Mouse (Mus musculus): Measurements from ENCODE around the gene Camta2. TPM values are rescaled to one million over a fixed set of nuclear protein-coding genes. Genes with fewer than 3 reads are reported as not detected.

Gene Camta2
- 5.4 and 6.6 TPM in 2 replicates for polyA plus RNA-seq (2015; fragmentation: Nextera tagmentation; extraction: Ambion mirVana)

GRCm38 (mm10) chr11:70687601-70688199 lies at the start of gene Camta2:
TSS of gene Camta2 (minus strand) at chr11:70688105.

GRCm38 (mm10) chr11:70699722-70700556 lies 12.0 kb upstream of the Camta2 start, which contains the start of the genes Inca1 and Kif1c:
TSS of gene Inca1 (minus strand) at chr11:70700155.
TSS of gene Kif1c (plus strand) at chr11:70700548.

GRCm38 (mm10) chr11:70668771-70669505 lies 19.0 kb downstream of the Camta2 start, which contains the start of gene Spag7:
TSS of gene Spag7 (minus strand) at chr11:70669416.

DNA sequence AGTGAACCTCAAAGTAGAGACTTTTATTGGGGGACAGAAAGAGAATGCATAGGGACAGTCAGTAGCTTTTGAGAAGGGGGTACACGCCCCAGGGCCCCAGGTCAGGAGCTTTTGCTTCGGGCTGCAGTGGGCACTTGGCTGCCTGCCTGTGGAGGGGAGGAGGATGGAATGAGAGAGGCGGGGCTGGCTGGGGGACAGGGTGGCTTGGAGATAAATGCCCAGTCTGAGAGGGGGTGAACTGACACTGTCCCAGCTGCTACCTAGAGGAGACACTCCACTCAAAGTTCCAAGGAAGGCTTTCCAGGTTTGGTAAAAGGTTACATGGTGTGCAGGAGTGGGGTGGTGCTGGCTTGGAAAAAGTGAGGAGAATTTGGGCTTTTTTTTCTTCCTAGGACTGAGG lies 30.9 kb downstream of the Camta2 start, which contains the start of gene Eno3:
TSS of gene Eno3 (plus strand) at position 239 of the 400 bp plus-strand sequence.

GRCm38 (mm10) chr11:70654198-70654922 lies 33.5 kb downstream of the Camta2 start, which contains the start of gene Pfn1:
TSS of gene Pfn1 (minus strand) at chr11:70654644.

DNA sequence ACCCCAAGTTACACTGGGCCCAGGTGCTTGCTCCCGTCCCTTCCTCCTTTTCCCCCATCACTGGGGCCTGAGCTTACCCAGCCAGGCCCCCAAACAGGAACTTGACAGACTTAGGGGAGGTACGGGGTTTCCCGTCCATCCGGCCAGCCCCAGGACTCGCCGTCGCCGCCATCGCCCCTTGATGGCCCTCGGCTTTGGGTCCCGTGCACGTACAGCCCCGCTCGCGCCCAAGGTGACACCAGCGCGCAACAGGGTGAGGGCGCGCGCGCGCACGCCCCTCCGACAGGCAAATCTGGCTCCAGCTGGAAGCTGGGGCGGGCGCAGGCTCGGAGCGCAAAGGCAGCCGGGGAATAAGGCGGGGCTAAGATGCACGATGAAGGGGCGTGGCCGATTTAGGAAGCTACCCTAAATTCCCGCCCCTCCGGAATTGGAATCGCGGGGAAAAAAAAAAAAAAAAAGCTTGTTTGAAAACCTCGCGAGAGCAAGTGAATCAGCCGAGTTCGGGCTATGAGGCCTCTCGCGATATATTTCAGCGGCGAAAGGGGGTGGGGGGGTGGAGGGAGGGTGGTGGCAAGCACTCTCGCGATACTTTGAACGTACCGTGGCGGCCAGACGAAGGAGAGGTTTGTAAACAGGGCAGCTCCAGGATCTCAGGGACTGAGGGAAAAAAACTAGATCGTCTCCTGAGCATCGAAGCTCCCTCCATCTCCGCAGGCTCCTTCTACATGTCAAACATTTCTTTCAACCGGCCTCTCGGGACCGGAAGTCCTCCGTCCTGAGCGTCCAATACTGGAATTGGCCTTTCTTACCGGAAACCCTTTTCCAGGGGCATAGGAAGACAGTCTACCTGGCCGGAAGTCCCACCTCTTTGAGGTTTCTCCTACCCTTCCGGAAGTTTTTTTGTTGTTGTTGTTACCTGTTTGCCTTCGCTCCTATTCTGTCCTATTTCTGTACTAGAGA lies 40.9 kb downstream of the Camta2 start, which contains the start of the genes Rnf167 and Slc25a11:
TSS of gene Rnf167 (plus strand) at position 545 of the 960 bp plus-strand sequence.
TSS of gene Slc25a11 (minus strand) at position 789 of the 960 bp plus-strand sequence.

DNA sequence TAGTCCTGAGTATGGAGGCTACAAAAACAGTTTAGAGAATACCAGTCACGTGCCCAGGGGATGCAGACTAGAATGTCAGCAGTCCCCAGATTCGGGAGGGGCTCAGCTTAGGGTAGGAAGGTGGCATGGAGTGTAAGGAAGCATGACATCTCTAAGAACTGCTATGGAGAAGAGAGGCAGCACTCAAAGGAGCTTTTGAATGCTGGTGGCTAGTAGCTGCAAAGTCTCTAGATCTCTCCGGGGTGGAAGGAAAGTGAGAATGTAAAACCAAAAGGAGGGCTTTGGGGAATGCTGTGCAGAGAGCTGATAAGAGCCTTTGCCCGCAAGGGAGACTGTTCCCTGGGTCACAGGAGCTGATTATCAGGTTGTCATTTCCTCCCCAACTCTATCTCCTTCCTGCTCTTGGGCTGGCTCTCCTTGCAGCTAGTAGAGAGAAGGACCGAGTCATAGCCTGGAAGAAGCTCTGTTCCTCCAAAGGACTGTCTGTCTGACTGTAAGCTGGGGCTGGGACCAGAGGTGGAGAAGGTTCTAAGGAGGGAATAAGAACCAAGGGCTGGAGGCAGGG lies 49.1 kb downstream of the Camta2 start, which contains the start of gene Gp1ba:
TSS of gene Gp1ba (plus strand) at position 409 of the 565 bp plus-strand sequence.

Other genes starting within 250 kb of the Camta2 start
- 20.4 and 26.3 TPM in 2 replicates for gene Med11, start 236.2 kb downstream of the Camta2 start, polyA plus RNA-seq (2015; fragmentation: Nextera tagmentation; extraction: Ambion mirVana)
- gene Zmynd15, start 228.7 kb downstream of the Camta2 start, polyA plus RNA-seq (2015; fragmentation: Nextera tagmentation; extraction: Ambion mirVana), result 0.26 and 0.38 TPM in 2 replicates
- gene Cxcl16, start 228.1 kb downstream of the Camta2 start, polyA plus RNA-seq (2015; fragmentation: Nextera tagmentation; extraction: Ambion mirVana), result 3.3 and 3.7 TPM in 2 replicates
- gene Tm4sf5, start 182.9 kb downstream of the Camta2 start, polyA plus RNA-seq (2015; fragmentation: Nextera tagmentation; extraction: Ambion mirVana), result 6.7 and 7.8 TPM in 2 replicates
- 0.25 and 0.34 TPM in 2 replicates for gene Vmo1, start 173.5 kb downstream of the Camta2 start, polyA plus RNA-seq (2015; fragmentation: Nextera tagmentation; extraction: Ambion mirVana)
- 0.24 and 0.28 TPM in 2 replicates for gene Gltpd2, start 168.9 kb downstream of the Camta2 start, polyA plus RNA-seq (2015; fragmentation: Nextera tagmentation; extraction: Ambion mirVana)
- 345 and 353 TPM in 2 replicates for gene Psmb6, start 162.7 kb downstream of the Camta2 start, polyA plus RNA-seq (2015; fragmentation: Nextera tagmentation; extraction: Ambion mirVana)
- gene Gm40193, start 155.2 kb downstream of the Camta2 start, polyA plus RNA-seq (2015; fragmentation: Nextera tagmentation; extraction: Ambion mirVana), result not detected in 2 replicates
- 2.2 and 3.2 TPM in 2 replicates for gene Pld2, start 148.0 kb downstream of the Camta2 start, polyA plus RNA-seq (2015; fragmentation: Nextera tagmentation; extraction: Ambion mirVana)
- gene Mink1, start 125.2 kb downstream of the Camta2 start, polyA plus RNA-seq (2015; fragmentation: Nextera tagmentation; extraction: Ambion mirVana), result 2.9 and 3.9 TPM in 2 replicates
- not detected in 2 replicates for gene 4930544D05Rik, start 72.3 kb downstream of the Camta2 start, polyA plus RNA-seq (2015; fragmentation: Nextera tagmentation; extraction: Ambion mirVana)
- gene Chrne, start 68.9 kb downstream of the Camta2 start, polyA plus RNA-seq (2015; fragmentation: Nextera tagmentation; extraction: Ambion mirVana), result 0.11 TPM in 1 of 2 replicates, not detected in the other
- 1.7 and 2.1 TPM in 2 replicates for gene Gp1ba, start 49.0 kb downstream of the Camta2 start, polyA plus RNA-seq (2015; fragmentation: Nextera tagmentation; extraction: Ambion mirVana)
- gene Rnf167, start 40.9 kb downstream of the Camta2 start, polyA plus RNA-seq (2015; fragmentation: Nextera tagmentation; extraction: Ambion mirVana), result 104 and 120 TPM in 2 replicates
- 67.1 and 73.0 TPM in 2 replicates for gene Slc25a11, start 40.6 kb downstream of the Camta2 start, polyA plus RNA-seq (2015; fragmentation: Nextera tagmentation; extraction: Ambion mirVana)
- gene Pfn1, start 33.5 kb downstream of the Camta2 start, polyA plus RNA-seq (2015; fragmentation: Nextera tagmentation; extraction: Ambion mirVana), result 1,259 and 1,332 TPM in 2 replicates
- 5.8 and 7.9 TPM in 2 replicates for gene Eno3, start 30.9 kb downstream of the Camta2 start, polyA plus RNA-seq (2015; fragmentation: Nextera tagmentation; extraction: Ambion mirVana)
- gene Spag7, start 18.7 kb downstream of the Camta2 start, polyA plus RNA-seq (2015; fragmentation: Nextera tagmentation; extraction: Ambion mirVana), result 56.2 and 64.6 TPM in 2 replicates
- 0.68 and 0.70 TPM in 2 replicates for gene Inca1, start 12.1 kb upstream of the Camta2 start, polyA plus RNA-seq (2015; fragmentation: Nextera tagmentation; extraction: Ambion mirVana)
- gene Kif1c, start 12.4 kb upstream of the Camta2 start, polyA plus RNA-seq (2015; fragmentation: Nextera tagmentation; extraction: Ambion mirVana), result 1.3 and 1.6 TPM in 2 replicates
- gene Zfp3, start 76.1 kb upstream of the Camta2 start, polyA plus RNA-seq (2015; fragmentation: Nextera tagmentation; extraction: Ambion mirVana), result 2.2 and 2.8 TPM in 2 replicates
- 0.52 and 1.1 TPM in 2 replicates for gene Scimp, start 124.5 kb upstream of the Camta2 start, polyA plus RNA-seq (2015; fragmentation: Nextera tagmentation; extraction: Ambion mirVana)
- 19.5 and 21.2 TPM in 2 replicates for gene Rabep1, start 156.7 kb upstream of the Camta2 start, polyA plus RNA-seq (2015; fragmentation: Nextera tagmentation; extraction: Ambion mirVana)

Measured in spleen, postnatal 0 days (tissue).